Mouse (Mus musculus) layer of hippocampus, adult 18-20 months (tissue): ENCODE measurements around the gene Carmil1. TPM values are rescaled to one million over a fixed set of nuclear protein-coding genes. Genes with fewer than 3 reads are reported as not detected.
"Not testable (repeated sequence)": the region's sequence is repeated elsewhere in the genome, so short reads cannot be mapped to it uniquely, and the experiment has no call there.

Source experiments
- DNase-seq, 2 experiments: peaks; one replicate each; pipeline ENCODE4 v3.0.0; 2022; ENCODE audit warnings: low spot score in 2 of 2
- total RNA-seq, 2 experiments: library from RNA; stranded (reverse); gene quantifications; 2 replicates each; pipeline ENCODE4 v1.2.3; 2021

The Carmil1 gene
- total RNA-seq, 2 experiments from 2014 or later: 32.1 to 34.7 TPM

- DNase-seq: not testable (repeated sequence)
Observed at GRCm38 (mm10) chr13:24104611-24105339, 175.8 kb downstream of the Carmil1 start.

GRCm38 (mm10) chr13:24104016-24104415 lies 176.6 kb downstream of the Carmil1 start:
- no peak for DNase-seq

- no peak for DNase-seq
Observed at GRCm38 (mm10) chr13:24103152-24103551, 177.4 kb downstream of the Carmil1 start.

GRCm38 (mm10) chr13:24102256-24102655 lies 178.3 kb downstream of the Carmil1 start:
- DNase-seq: no peak

- no peak for DNase-seq
Observed at GRCm38 (mm10) chr13:24101157-24102130, 179.2 kb downstream of the Carmil1 start.

GRCm38 (mm10) chr13:24100516-24101094 lies 180.0 kb downstream of the Carmil1 start:
- DNase-seq: no peak

- DNase-seq: no peak
Observed at GRCm38 (mm10) chr13:24096573-24096972, 184.0 kb downstream of the Carmil1 start.

- DNase-seq: no peak
Observed at GRCm38 (mm10) chr13:24094825-24095547, 185.6 kb downstream of the Carmil1 start.

GRCm38 (mm10) chr13:24093108-24093507 lies 187.5 kb downstream of the Carmil1 start:
- no peak for DNase-seq

- DNase-seq: no peak
Observed at GRCm38 (mm10) chr13:24092073-24092472, 188.5 kb downstream of the Carmil1 start.

- no peak for DNase-seq
Observed at GRCm38 (mm10) chr13:24082153-24082552, 198.4 kb downstream of the Carmil1 start.

GRCm38 (mm10) chr13:24081698-24082097 lies 198.9 kb downstream of the Carmil1 start:
- DNase-seq: peak in 1 of 2 experiments; percentile 18

- DNase-seq: no peak
Observed at GRCm38 (mm10) chr13:24072588-24072987, 208.0 kb downstream of the Carmil1 start.

GRCm38 (mm10) chr13:24067553-24067952 lies 213.0 kb downstream of the Carmil1 start:
- DNase-seq: peak in 1 of 2 experiments; percentile 30

- no peak for DNase-seq
Observed at GRCm38 (mm10) chr13:24065536-24065935, 215.1 kb downstream of the Carmil1 start.

- no peak for DNase-seq
Observed at GRCm38 (mm10) chr13:24062770-24063169, 217.8 kb downstream of the Carmil1 start.

- DNase-seq: no peak
Observed at GRCm38 (mm10) chr13:24055072-24055869, 225.3 kb downstream of the Carmil1 start.

- DNase-seq: no peak
Observed at GRCm38 (mm10) chr13:24051496-24051895, 229.1 kb downstream of the Carmil1 start.

- no peak for DNase-seq
Observed at GRCm38 (mm10) chr13:24050330-24050729, 230.3 kb downstream of the Carmil1 start.
